In genomic region chr12:71936636-71937035, GRCm38 (mm10) we compare ENCODE assay signal across 12 mouse cellular contexts.
DNase-seq lines count a peak whose midpoint lies in the region; ATAC-seq and TF ChIP-seq lines count a peak whose summit lies in the region.
"Had no signal": no experiment of that assay in that cellular context is flagged by ENCODE, and none has a peak within 500 bp of the region (broad histone marks: within the 10 kb centered on the region; RNA-seq: fewer than 3 reads in every experiment).

No protein-coding gene starts in this region.

- H3K4me1 ChIP-seq in lung, postnatal 0 days (ENCODE audit: insufficient read depth, low read depth, low read length) = peaks cover 18% of the 10 kb centered on the region; the same call in 1 of the 2 replicates
- H3K4me1 ChIP-seq in forebrain, embryonic 11.5 days (replicated peaks; ENCODE audit: control insufficient read depth, insufficient read depth, low read length) = no peaks in the 10 kb centered on the region

- H3K9ac ChIP-seq in lung, postnatal 0 days (replicated peaks; ENCODE audit: low read depth) = no peak overlapping the region
- H3K9ac ChIP-seq in forebrain, embryonic 11.5 days (ENCODE audit: low read length) = no peak overlapping the region
- H3K9ac ChIP-seq: midbrain, embryonic 12.5 days had no signal

- no peaks in the 10 kb centered on the region for H3K36me3 ChIP-seq in lung, postnatal 0 days (ENCODE audit: insufficient read depth, low read length)
- H3K36me3 ChIP-seq in forebrain, embryonic 11.5 days (ENCODE audit: control insufficient read depth, insufficient read depth, low read length) = no peaks in the 10 kb centered on the region

- ATAC-seq in granulocyte monocyte progenitor cell, adult 5-6 weeks (replicated peaks; ENCODE audit: poor library complexity, severe bottlenecking) = peak; percentile 84
- peak; percentile 94 for ATAC-seq in lung, postnatal 0 days
- ATAC-seq in forebrain, embryonic 11.5 days (replicated peaks; ENCODE audit: low FRiP score) = no peak
- ATAC-seq: hindbrain, embryonic 16.5 days had no signal

- WGBS in lung, postnatal 0 days = 16% methylated on average over 1 of the region's 1 CpGs
- WGBS in forebrain, embryonic 11.5 days = 87% methylated on average over 1 of the region's 1 CpGs

- TF ChIP-seq EP300 in lung, postnatal 0 days (IDR thresholded peaks at IDR 0.05) = peak; percentile 98

- intact Hi-C loops in heart, postnatal 25 days (cut with DNase I) = loop anchor here (5.0 kb wide), 1 partner anchor 104 kb away; the partner anchor contains the start of gene Daam1

- H3K4me3 ChIP-seq in lung, postnatal 0 days (ENCODE audit: low read depth, low read length) = no peak overlapping the region
- H3K4me3 ChIP-seq in forebrain, embryonic 11.5 days (ENCODE audit: low read depth, low read length) = no peak overlapping the region
- H3K4me3 ChIP-seq: erythroblast, embryonic 14.5 days; midbrain, embryonic 12.5 days had no signal

- no peaks in the 10 kb centered on the region for H3K9me3 ChIP-seq in lung, postnatal 0 days (ENCODE audit: low read length)
- no peaks in the 10 kb centered on the region for H3K9me3 ChIP-seq in forebrain, embryonic 11.5 days (ENCODE audit: control insufficient read depth, low read length)
- H3K9me3 ChIP-seq: midbrain, embryonic 12.5 days had no signal

- peak overlapping the region; percentile 60; the same call in 1 of the 2 replicates for H3K27ac ChIP-seq in lung, postnatal 0 days (ENCODE audit: low read length)
- H3K27ac ChIP-seq in forebrain, embryonic 11.5 days (ENCODE audit: low read depth, low read length) = no peak overlapping the region
- H3K27ac ChIP-seq: midbrain, embryonic 12.5 days had no signal

- no peaks in the 10 kb centered on the region for H3K27me3 ChIP-seq in lung, postnatal 0 days (replicated peaks; ENCODE audit: insufficient read depth, low read length)
- H3K27me3 ChIP-seq in forebrain, embryonic 11.5 days (ENCODE audit: control insufficient read depth, insufficient read depth, low read length) = no peaks in the 10 kb centered on the region
- H3K27me3 ChIP-seq: midbrain, embryonic 12.5 days had no signal

- no peak for TF ChIP-seq CTCF in lung, postnatal 0 days (IDR thresholded peaks at IDR 0.05)

- peak; percentile 43 for DNase-seq in Muller cell, postnatal 12 days (ENCODE audit: inconsistent ontology term)
- peak; percentile 14 for DNase-seq in heart, postnatal 25 days (ENCODE audit: low spot score)
- DNase-seq in lung, postnatal 0 days (ENCODE audit: low spot score) = peak; percentile 97
- no peak for DNase-seq in forebrain, embryonic 11.5 days (ENCODE audit: low spot score)
- no peak for DNase-seq in kidney, adult 11 months
- no peak for DNase-seq in layer of hippocampus, adult 18-20 months (ENCODE audit: low spot score in 2 of 2)
- DNase-seq: cerebellum, postnatal 14 days; thymus, postnatal 36 days had no signal

- H3K4me2 ChIP-seq in lung, postnatal 0 days (replicated peaks; ENCODE audit: low read depth, low read length) = no peak overlapping the region
- no peak overlapping the region for H3K4me2 ChIP-seq in forebrain, embryonic 11.5 days (ENCODE audit: low read depth, low read length, severe bottlenecking)
- H3K4me2 ChIP-seq: midbrain, embryonic 12.5 days had no signal

Comparison
In these comparisons a context has a peak if more than half of its experiments do, and no peak if none do; other contexts are left out.
1. DNase-seq: peak in Muller cell, postnatal 12 days (single experiment), heart, postnatal 25 days (single experiment) and lung, postnatal 0 days (single experiment); none in forebrain, embryonic 11.5 days (single experiment), kidney, adult 11 months (single experiment) and layer of hippocampus, adult 18-20 months (0 of 2).